Mouse (Mus musculus): Measurements from ENCODE around the gene Nfyc. TPM values are rescaled to one million over a fixed set of nuclear protein-coding genes. Genes with fewer than 3 reads are reported as not detected.

Gene Nfyc
- polyA plus RNA-seq, 1 experiment from 2014 or later: 74.4 TPM

DNA sequence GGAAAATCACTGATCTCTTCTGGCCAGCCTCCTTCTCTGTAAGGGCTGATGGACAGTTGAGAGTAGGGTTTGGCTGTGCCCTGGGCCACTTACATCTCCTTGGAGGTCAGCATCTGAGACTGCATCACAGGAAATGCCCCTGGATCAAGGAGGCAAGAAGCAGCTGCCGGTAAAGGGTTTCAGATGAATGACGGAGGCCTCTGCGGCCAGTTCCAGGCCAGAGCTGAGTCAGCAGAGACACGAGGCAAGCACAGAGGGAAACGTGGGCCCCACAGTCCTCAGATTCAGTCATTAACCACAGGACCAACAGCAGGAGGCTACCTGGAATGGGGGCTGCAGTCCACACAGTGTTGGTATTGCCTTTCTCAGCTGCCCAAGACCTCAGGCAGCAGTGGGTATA is 112.2 kb downstream of the Nfyc start:
- Histone ChIP-seq H3K9ac (ENCODE audit: low read depth, low read length) (no peak overlapping the region), H3K36me3 (ENCODE audit: control insufficient read depth, insufficient read depth, low read length) (no peaks in the 10 kb centered on the region), H3K4me3 (ENCODE audit: low read depth, low read length) (no peak overlapping the region), H3K9me3 (replicated peaks; ENCODE audit: control insufficient read depth, low read length, poor library complexity, severe bottlenecking) (no peaks in the 10 kb centered on the region), H3K27me3 (ENCODE audit: control insufficient read depth, insufficient read depth, low read depth, low read length) (no peaks in the 10 kb centered on the region; the same call in 1 of the 2 replicates), H3K27ac (ENCODE audit: low read length) (no peak overlapping the region), H3K4me2 (ENCODE audit: low read length) (no peak overlapping the region), H3K4me1 (ENCODE audit: control insufficient read depth, insufficient read depth, low read length) (no peaks in the 10 kb centered on the region)
- WGBS: 53% methylated on average over 5 of the region's 5 CpGs
- no peak for ATAC-seq

DNA sequence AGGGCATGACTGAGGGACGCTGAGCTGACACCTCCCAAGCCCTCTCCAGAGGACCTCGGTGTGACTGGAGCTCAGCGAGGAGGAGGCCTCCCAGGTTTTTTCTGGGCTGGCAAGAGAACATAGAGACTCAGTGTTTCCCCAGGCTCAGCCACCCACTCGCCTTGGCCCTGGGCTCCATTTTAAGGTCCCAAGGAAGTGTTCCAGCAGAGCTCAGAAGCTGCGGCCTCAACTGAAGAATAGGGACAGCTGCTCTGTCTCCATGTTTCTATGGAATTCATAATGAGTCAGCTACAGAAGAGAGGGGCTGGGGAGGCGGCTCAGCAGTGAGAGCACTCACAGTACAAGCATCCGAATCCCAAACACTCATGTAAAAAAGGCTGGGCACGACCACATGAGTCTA is 113.8 kb downstream of the Nfyc start:
- Histone ChIP-seq H3K4me3 (ENCODE audit: low read depth, low read length) (no peak overlapping the region), H3K9me3 (replicated peaks; ENCODE audit: control insufficient read depth, low read length, poor library complexity, severe bottlenecking) (no peaks in the 10 kb centered on the region), H3K9ac (ENCODE audit: low read depth, low read length) (no peak overlapping the region), H3K27ac (ENCODE audit: low read length) (no peak overlapping the region), H3K4me1 (ENCODE audit: control insufficient read depth, insufficient read depth, low read length) (0 out of 2 replicates have a peak, but pooled peaks cover 3% of the 10 kb centered on the region), H3K27me3 (ENCODE audit: control insufficient read depth, insufficient read depth, low read depth, low read length) (no peaks in the 10 kb centered on the region; the same call in 1 of the 2 replicates), H3K4me2 (ENCODE audit: low read length) (no peak overlapping the region), H3K36me3 (ENCODE audit: control insufficient read depth, insufficient read depth, low read length) (no peaks in the 10 kb centered on the region)
- 60% methylated on average over 8 of the region's 8 CpGs for WGBS
- no peak for ATAC-seq

DNA sequence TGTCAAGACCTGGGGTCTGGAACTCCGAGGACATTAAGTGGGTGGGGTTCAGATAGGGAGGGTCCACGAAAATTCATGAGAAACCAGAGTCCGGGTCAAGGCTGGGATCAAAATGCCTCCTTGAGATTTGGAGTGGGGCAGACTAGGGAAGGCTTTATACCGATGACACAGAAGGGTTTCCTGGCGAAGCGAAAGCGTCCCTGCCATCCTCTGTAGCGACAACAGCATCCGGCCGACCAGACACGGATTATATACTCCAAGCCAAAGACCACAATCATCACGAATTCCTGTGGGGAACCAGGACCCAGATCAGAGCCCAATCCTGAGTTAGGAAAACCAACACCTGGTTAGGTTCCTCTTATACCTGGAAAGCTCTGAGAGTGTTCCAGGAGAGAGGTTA is 114.6 kb downstream of the Nfyc start:
- Histone ChIP-seq H3K27me3 (ENCODE audit: control insufficient read depth, insufficient read depth, low read depth, low read length) (no peaks in the 10 kb centered on the region; the same call in 1 of the 2 replicates), H3K4me1 (ENCODE audit: control insufficient read depth, insufficient read depth, low read length) (0 out of 2 replicates have a peak, but pooled peaks cover 3% of the 10 kb centered on the region), H3K4me2 (ENCODE audit: low read length) (peak overlapping the region; percentile 53), H3K9me3 (replicated peaks; ENCODE audit: control insufficient read depth, low read length, poor library complexity, severe bottlenecking) (no peaks in the 10 kb centered on the region), H3K27ac (ENCODE audit: low read length) (no peak overlapping the region), H3K4me3 (ENCODE audit: low read depth, low read length) (peak overlapping the region; percentile 25), H3K36me3 (ENCODE audit: control insufficient read depth, insufficient read depth, low read length) (no peaks in the 10 kb centered on the region), H3K9ac (ENCODE audit: low read depth, low read length) (peak overlapping the region; percentile 6; the same call in 1 of the 2 replicates)
- no peak for ATAC-seq
- WGBS: 24% methylated on average over 12 of the region's 12 CpGs

DNA sequence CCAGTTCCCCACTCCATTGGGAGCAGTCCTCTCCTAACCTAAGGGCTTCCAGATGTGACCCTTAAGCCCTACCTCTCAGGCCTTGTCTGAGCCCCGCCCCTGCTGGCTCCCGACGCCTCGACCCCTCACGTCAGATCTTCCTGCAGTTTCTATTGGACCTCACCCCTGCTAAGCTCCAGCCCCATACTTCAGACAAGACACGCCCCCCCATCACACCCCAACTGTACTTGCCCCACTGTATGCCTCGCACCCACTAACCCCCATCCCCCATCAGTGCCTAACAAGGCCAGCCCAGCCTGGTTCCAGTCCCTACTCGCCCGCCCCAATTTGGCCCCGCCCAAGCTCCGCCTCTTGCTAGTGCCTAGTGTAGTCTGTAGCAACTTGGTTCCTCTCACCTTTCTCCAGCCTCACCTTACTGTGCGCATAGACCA is 115.2 kb downstream of the Nfyc start:
- Histone ChIP-seq H3K9me3 (replicated peaks; ENCODE audit: control insufficient read depth, low read length, poor library complexity, severe bottlenecking) (no peaks in the 10 kb centered on the region), H3K4me1 (ENCODE audit: control insufficient read depth, insufficient read depth, low read length) (0 out of 2 replicates have a peak, but pooled peaks cover 3% of the 10 kb centered on the region), H3K4me3 (ENCODE audit: low read depth, low read length) (peak overlapping the region; percentile 25), H3K4me2 (ENCODE audit: low read length) (peak overlapping the region; percentile 53), H3K27me3 (ENCODE audit: control insufficient read depth, insufficient read depth, low read depth, low read length) (no peaks in the 10 kb centered on the region; the same call in 1 of the 2 replicates), H3K27ac (ENCODE audit: low read length) (no peak overlapping the region), H3K9ac (ENCODE audit: low read depth, low read length) (peak overlapping the region; percentile 6; the same call in 1 of the 2 replicates), H3K36me3 (ENCODE audit: control insufficient read depth, insufficient read depth, low read length) (no peaks in the 10 kb centered on the region)
- WGBS: 2% methylated on average over 12 of the region's 12 CpGs
- peak; percentile 80 for ATAC-seq

DNA sequence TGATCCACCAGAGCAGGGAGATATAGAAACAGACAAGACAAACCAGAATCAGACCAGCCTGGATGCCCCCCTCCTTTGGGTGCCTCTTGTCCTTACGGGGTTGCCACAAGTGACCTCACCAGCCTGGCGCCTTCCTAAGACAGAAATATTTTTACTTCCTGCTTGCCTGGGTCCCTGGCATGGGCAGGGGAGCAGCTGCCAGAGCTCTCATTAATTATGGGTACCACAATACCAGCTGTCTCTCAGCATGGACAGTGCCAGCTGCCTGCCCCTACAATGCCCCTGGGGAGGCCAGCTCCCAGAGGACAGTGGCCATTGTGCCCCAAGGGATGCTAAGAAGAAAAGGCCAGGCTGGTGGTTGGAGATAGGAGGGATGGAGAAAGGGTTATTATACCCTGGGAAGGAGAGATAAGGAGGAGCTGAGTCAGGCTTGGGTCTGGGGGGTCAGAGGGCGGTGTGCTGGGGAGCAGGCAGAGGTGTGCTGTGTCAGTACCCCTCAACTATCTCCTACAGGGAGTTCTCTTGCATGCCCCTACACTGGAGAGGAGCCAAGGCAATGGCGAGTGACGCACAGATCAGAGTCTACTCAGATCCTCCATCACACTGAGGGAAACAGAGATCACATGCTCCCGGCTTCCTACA is 117.4 kb downstream of the Nfyc start:
- no peak for ATAC-seq
- no peaks in the 10 kb centered on the region for H3K36me3 ChIP-seq (ENCODE audit: control insufficient read depth, insufficient read depth, low read length)
- no peak overlapping the region for H3K4me2 ChIP-seq (ENCODE audit: low read length)
- H3K27me3 ChIP-seq (ENCODE audit: control insufficient read depth, insufficient read depth, low read depth, low read length): no peaks in the 10 kb centered on the region; the same call in 1 of the 2 replicates
- H3K4me1 ChIP-seq (ENCODE audit: control insufficient read depth, insufficient read depth, low read length): 0 out of 2 replicates have a peak, but pooled peaks cover 3% of the 10 kb centered on the region
- 74% methylated on average over 6 of the region's 6 CpGs for WGBS
- H3K27ac ChIP-seq (ENCODE audit: low read length): no peak overlapping the region
- H3K9ac ChIP-seq (ENCODE audit: low read depth, low read length): no peak overlapping the region
- no peak overlapping the region for H3K4me3 ChIP-seq (ENCODE audit: low read depth, low read length)
- no peaks in the 10 kb centered on the region for H3K9me3 ChIP-seq (replicated peaks; ENCODE audit: control insufficient read depth, low read length, poor library complexity, severe bottlenecking)

DNA sequence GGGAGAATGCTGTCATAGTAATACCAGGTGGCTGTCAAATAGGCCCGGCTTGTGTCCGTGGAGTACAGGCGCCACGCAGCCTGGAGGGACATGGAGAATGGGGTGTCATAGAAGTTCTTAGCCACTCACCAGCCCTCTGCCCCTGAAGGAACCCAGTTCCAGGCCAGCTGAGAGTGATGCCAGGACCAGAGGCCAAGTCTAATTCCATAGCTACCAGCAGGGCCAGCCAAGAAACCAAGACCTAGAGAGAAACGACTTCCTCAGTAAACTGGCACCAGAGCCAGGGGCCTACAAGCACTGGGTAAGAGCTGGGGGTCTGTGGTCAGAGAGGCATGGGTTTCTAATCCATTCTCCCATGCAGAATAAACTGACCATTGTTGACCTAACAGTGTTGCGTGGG is 118.4 kb downstream of the Nfyc start:
- Histone ChIP-seq H3K27me3 (ENCODE audit: control insufficient read depth, insufficient read depth, low read depth, low read length) (no peaks in the 10 kb centered on the region), H3K4me1 (ENCODE audit: control insufficient read depth, insufficient read depth, low read length) (0 out of 2 replicates have a peak, but pooled peaks cover 3% of the 10 kb centered on the region), H3K4me3 (ENCODE audit: low read depth, low read length) (no peak overlapping the region), H3K27ac (ENCODE audit: low read length) (no peak overlapping the region), H3K36me3 (ENCODE audit: control insufficient read depth, insufficient read depth, low read length) (no peaks in the 10 kb centered on the region), H3K9ac (ENCODE audit: low read depth, low read length) (no peak overlapping the region), H3K9me3 (replicated peaks; ENCODE audit: control insufficient read depth, low read length, poor library complexity, severe bottlenecking) (no peaks in the 10 kb centered on the region), H3K4me2 (ENCODE audit: low read length) (no peak overlapping the region)
- WGBS: 92% methylated on average over 6 of the region's 6 CpGs
- ATAC-seq: no peak

DNA sequence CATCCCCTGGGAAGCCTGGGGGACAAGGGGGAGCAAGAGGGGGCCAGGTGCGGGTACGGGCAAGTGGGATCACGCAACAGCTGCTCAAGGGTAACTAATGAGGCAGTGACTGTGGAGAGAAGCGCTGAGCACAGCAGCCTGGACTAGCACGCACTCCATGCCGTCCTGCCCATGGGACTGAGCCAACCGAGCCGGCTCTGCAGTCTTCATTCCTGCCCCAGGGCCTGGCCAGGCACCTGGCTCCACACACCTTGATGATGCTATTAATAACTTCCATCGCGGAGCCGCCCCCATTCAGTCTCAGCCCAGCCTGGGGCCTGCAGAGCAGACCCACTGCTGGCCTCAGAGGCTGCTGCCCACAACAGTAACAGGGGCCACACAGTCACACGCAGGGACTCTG is 119.1 kb downstream of the Nfyc start:
- Histone ChIP-seq H3K9me3 (replicated peaks; ENCODE audit: control insufficient read depth, low read length, poor library complexity, severe bottlenecking) (no peaks in the 10 kb centered on the region), H3K4me3 (ENCODE audit: low read depth, low read length) (no peak overlapping the region), H3K36me3 (ENCODE audit: control insufficient read depth, insufficient read depth, low read length) (no peaks in the 10 kb centered on the region), H3K4me2 (ENCODE audit: low read length) (no peak overlapping the region), H3K27ac (ENCODE audit: low read length) (no peak overlapping the region), H3K9ac (ENCODE audit: low read depth, low read length) (no peak overlapping the region), H3K27me3 (ENCODE audit: control insufficient read depth, insufficient read depth, low read depth, low read length) (no peaks in the 10 kb centered on the region), H3K4me1 (ENCODE audit: control insufficient read depth, insufficient read depth, low read length) (0 out of 2 replicates have a peak, but pooled peaks cover 3% of the 10 kb centered on the region)
- ATAC-seq: no peak
- WGBS: 74% methylated on average over 12 of the region's 12 CpGs

MicroRNAs encoded within 50 kb of the gene (microRNA counts, 519-probe panel; counts per million panel counts)
- microRNA mmu-miR-30e: 2,291 counts per million, percentile 67 among the panel's probes with 10 or more counts

Small RNA genes lying within 50 kb of the gene (microRNA-seq; reads per million reads assigned to microRNA genes)
- gene Gm23936: not detected
- gene Mir30c-1: 71.4 reads per million, percentile 50 among the genes with 10 or more reads in this experiment
- gene Mir30e: not detected
- gene Mir30f: not detected

Other genes with a start within 250 kb of the Nfyc start
- gene Gm8439, start 242.8 kb downstream of the Nfyc start, polyA plus RNA-seq (2015; fragmentation: Nextera tagmentation; extraction: Ambion mirVana): not detected in 2 replicates
- 0.67 and 1.4 TPM in 2 replicates for gene Cited4, start 165.0 kb downstream of the Nfyc start, polyA plus RNA-seq (2015; fragmentation: Nextera tagmentation; extraction: Ambion mirVana)
- gene Kcnq4, start 83.0 kb downstream of the Nfyc start, polyA plus RNA-seq (2015; fragmentation: Nextera tagmentation; extraction: Ambion mirVana): 5.3 and 5.8 TPM in 2 replicates
- 30.6 and 35.4 TPM in 2 replicates for gene Rims3, start 23.2 kb upstream of the Nfyc start, polyA plus RNA-seq (2015; fragmentation: Nextera tagmentation; extraction: Ambion mirVana)
- gene Exo5, start 93.4 kb upstream of the Nfyc start, polyA plus RNA-seq (2015; fragmentation: Nextera tagmentation; extraction: Ambion mirVana): 32.2 and 35.7 TPM in 2 replicates
- gene Zfp69, start 120.1 kb upstream of the Nfyc start, polyA plus RNA-seq (2015; fragmentation: Nextera tagmentation; extraction: Ambion mirVana): 5.8 and 7.2 TPM in 2 replicates
- gene Smap2, start 185.7 kb upstream of the Nfyc start, polyA plus RNA-seq (2015; fragmentation: Nextera tagmentation; extraction: Ambion mirVana): 41.1 and 43.2 TPM in 2 replicates
- gene Col9a2, start 207.8 kb upstream of the Nfyc start, polyA plus RNA-seq (2015; fragmentation: Nextera tagmentation; extraction: Ambion mirVana): 13.1 and 16.7 TPM in 2 replicates

Data from midbrain, embryonic 16.5 days (tissue).